Mouse (Mus musculus) liver (tissue): ENCODE data around the gene Slc6a12.

Source experiments
- DNase-seq: peaks from one replicate; pipeline ENCODE4 v3.0.0-alpha.2; 2020; ENCODE audit warnings: mixed read lengths

Slc6a12 gene

GRCm38 (mm10) chr6:121344329-121344728, 1.5 kb downstream of the Slc6a12 start:
- DNase-seq, result no peak

DNA sequence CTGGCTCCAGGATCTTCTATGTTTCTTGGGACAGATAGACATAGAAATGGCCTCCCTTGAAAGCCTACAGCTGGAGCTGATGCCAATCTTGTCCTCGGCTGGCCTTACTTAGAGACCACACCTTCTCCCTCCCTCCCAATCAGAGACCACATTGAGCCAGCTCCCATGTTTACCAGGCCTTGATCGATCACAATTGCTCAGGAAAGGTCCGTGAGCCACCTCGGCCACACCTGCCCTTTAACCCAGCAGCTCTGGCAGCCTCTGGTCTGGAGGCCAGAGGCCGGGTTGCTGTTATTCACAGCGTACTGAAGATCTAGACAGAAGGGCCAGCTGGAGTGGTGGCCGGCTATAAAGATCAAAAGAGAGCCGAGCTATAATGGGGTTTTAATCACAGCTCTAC, 3.6 kb downstream of the Slc6a12 start:
- DNase-seq, result peak; percentile 40

GRCm38 (mm10) chr6:121352276-121352675, 9.4 kb downstream of the Slc6a12 start:
- no peak for DNase-seq

DNA sequence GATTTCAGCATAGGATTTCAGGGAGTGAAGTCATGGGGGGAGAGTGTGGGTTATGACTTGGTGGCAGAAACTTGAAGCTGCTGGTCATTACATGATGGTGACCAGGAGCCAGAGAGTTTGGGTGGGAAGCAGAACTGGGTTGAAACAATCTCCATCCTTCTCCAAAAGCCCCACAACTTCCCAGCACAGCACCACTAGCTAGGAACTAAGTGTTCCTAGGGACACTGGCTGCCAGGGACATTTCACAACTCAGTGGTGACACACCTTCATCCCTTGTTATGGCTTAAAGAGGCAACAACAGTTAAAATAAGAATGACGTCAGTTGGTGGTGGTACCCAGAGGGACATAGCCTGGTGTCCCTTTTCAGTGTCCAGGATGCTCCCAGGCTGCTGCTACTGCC, 13.2 kb downstream of the Slc6a12 start:
- DNase-seq, result no peak

DNA sequence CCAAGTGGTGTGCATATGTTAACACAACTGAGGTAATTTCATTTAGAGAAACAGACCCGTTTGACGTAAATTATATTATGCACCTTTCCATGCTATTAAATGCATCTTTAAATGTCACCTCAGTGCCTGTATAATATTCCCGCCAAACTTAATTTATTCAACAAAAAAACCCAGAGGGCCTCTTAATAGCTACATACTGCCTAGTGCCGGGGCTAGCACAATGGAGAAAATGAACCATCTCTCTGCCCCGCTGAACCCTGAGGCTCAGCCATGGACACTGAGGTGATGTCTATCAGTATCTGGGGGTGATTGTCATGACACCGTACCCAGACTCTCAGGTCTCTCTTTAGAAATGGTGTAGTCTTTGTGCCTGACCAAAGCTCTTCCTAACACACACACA, 14.4 kb downstream of the Slc6a12 start:
- no peak for DNase-seq

GRCm38 (mm10) chr6:121363061-121363460, 20.2 kb downstream of the Slc6a12 start:
- no peak for DNase-seq

DNA sequence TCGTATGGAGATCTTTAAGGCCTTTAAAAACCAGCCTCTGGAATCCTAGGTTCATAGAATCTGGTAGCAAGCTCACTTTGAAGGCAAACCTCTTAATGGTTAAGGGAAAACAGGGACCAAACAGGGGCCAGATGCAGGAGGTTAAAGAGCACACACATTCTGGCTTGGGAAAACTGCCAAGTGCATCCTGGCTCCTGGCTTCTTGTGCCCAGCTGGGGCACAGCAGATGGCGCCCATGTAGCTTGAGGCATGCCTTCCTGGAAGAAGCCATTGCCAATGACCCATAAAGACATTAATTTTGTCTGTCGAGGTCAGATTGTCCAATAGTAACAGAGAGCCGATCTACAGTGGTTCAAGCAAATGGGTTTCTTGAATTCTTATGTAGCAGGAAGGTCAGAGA, 21.1 kb downstream of the Slc6a12 start:
- DNase-seq, result no peak

- peak; percentile 38 for DNase-seq
These were observed 23.7 kb downstream of the Slc6a12 start for GRCm38 (mm10) chr6:121366537-121366936.

GRCm38 (mm10) chr6:121367099-121367498, 24.2 kb downstream of the Slc6a12 start:
- DNase-seq, result no peak

DNA sequence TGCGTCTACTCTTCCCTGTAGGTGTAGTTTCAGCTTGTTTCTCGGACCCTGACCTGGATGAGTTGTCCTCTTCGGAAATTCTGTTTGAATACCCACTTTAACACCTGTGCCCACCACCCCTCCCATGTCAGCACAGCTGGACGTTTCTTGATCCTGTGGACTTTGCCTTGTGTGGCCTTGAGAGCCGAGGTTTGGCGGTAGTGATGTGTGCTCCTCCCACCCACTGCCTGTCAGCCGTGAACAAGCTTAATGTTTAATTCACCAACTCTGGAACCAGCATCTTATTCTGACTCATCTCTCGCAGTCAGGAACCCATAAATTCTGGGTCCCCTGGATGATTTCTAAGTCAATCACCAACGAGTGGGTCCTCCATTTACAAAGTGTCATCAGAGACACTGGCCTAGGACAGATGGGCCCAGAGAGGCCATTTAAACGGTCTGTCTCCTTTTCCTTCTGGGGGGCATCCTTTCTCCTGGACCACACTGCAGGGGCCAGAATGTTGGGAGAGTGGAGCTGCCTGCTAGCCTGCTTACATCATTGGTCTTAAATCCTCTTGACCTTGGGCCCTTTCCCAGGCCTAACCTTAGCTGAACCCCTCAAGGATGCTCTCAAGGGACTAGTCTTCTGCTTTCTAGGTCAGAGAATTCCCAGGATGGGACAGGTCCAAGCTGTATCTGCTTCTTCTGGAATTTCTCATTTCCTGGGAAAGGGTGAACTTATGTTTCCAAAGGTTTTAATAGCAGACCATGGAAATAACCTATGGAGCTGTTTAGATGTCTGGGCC, 28.5 kb downstream of the Slc6a12 start:
- DNase-seq, result no peak

DNA sequence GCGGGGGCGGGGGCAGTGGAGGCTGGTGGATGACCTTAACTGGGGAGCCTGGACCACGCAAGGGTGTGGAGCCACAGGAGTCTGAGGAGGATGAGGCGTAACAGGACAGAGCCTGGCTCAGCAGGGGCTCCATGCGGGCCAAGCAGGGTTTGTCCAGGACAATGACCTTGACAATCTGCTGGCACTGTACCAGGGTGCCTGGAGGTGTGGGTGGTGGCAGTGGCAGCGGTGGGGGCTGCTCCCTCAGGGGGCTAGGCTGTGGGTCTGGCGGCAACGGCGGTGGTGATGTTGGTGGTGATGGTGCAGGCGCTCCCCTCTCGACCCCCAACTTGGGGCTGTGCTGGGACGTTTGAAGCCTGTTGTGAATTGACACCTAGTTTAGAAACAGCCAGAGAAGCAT, 33.3 kb downstream of the Slc6a12 start:
- DNase-seq, result no peak

DNA sequence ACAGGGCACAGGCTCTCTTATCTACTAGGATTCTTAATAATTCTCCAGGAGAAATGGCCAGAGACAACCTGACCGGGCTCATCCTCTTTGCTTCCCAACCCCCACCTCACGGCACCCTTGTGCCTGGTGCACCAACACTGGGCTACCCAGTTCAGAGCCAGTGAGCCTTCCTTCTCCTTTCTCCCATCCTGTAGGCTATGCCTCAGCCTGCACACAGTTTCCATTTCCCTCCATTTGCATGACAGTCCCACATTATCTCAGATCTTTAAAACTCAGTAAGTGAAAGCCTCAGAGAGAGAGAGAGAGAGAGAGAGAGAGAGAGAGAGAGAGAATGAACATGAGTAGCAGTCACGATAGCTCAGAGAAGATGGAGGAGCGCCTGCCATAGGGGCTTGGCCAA, 35.4 kb downstream of the Slc6a12 start:
- DNase-seq, result no peak

- no peak for DNase-seq
These were observed 37.7 kb downstream of the Slc6a12 start for GRCm38 (mm10) chr6:121380576-121380975.

DNA sequence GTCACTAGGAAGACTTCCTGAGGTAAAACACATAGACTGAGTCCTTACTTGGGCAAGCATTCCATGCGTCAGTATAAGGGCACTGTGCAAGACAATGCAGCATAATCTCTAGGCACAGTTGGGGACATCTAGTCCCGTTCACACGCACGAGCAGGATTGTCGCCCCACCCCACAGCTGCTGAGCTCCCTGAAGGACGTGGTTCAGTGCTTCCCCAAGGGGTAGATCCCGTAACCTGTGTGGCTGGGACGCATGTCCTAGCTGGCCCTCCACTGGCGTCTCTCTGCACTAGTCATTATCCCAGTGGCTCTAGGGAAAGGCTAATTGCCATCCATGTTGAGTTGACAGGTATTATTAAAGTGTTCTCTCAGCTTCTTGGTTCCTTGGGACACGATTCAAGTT, 39.2 kb downstream of the Slc6a12 start:
- DNase-seq, result no peak

GRCm38 (mm10) chr6:121385397-121385796, 42.5 kb downstream of the Slc6a12 start:
- no peak for DNase-seq

DNA sequence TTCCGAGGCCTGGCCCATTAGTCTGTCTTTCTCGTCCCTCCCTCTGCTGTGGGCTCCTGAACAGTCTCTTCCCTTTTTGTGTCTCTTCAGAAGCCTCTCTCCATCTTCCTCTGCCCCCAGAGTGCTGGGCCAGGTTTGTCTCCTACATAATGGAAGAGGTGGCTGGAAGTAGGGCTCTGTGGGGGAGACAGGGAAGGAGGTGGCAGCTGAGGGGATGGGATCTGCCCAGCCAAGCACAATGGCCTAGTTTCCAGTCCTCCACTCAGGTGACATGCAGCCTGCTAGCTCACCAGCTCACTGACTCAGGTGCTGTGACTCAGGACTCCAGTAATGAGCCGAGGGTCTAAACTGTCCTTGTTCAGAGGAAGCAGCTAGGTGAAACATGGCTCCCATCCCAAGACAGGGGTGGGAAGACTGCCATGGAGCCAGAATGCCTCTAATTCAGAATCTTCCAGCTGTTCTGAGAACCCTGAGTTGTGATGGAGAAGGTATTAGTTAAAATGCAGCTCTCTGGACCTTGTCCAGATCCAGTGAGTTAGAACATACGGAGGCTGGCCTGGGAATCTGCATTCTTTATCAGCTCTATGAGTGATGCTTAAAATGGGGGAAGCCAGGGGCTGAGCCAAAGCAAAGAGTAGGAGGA, 49.9 kb downstream of the Slc6a12 start:
- no peak for DNase-seq

- DNase-seq, result no peak
These were observed 58.3 kb downstream of the Slc6a12 start for GRCm38 (mm10) chr6:121401140-121401539.

GRCm38 (mm10) chr6:121401826-121402660, 59.2 kb downstream of the Slc6a12 start:
- no peak for DNase-seq

- no peak for DNase-seq
These were observed 59.9 kb downstream of the Slc6a12 start for GRCm38 (mm10) chr6:121402661-121403244.

DNA sequence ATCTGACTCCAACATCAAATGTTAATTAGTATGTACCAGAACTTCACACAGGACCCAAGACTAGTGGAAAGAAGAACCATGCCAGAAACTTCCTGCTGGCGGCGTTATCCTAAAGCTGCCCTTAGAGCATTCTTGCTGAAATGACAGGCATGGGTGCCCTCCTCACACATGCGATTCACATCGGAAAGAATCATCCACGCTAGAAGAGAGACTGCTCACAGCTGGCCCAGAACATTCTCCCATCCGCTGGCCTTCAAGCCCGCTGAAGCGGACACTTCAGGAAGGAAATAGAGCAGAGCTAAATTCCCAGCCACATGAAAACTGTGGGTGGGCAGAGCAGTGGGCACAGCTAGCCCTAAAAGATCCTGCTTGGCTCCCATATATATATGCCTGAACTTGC, 62.4 kb downstream of the Slc6a12 start:
- no peak for DNase-seq

GRCm38 (mm10) chr6:121407571-121408011, 64.7 kb downstream of the Slc6a12 start:
- DNase-seq, result no peak

DNA sequence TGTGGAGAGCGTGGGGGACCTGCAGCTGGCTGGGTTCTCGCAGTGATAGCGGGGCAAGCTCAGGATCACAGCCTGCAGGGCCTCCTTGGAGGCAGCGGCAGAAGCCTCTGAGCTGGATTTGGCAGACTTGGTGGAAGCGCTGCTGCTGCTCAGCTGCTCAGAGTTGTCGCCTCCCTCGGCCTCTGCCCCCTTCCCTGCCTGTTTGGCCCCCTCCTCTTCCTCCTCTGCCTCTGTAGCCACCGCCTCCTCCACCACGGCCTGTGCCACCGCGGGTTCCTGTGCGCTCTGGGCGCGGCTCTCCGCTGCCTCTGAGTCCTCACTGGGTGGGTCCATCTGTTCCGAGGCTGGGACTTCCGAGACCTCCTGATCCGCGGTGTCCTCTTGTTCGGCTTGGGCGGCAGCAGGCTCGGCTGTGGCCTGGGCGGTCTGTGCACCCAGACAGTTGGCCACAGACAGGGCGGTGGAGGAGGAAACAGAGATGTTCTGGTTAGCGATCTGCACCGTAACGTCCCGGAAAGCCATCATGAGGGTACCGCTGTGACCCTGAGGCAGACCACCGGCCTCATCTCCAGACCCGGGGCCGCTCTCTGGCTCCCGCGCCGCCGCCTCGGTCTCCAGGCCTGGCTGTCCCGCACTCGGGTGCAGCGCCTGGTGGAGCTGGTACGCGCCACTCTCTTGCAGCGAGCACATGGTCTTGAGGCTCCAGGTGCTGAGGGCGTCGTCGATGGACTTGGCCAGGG, 69.9 kb downstream of the Slc6a12 start:
- DNase-seq, result no peak
